Mouse (Mus musculus) urinary bladder, postnatal 10 days (tissue): ENCODE measurements around the gene Otog.

Source experiments
- DNase-seq: peaks from one replicate; pipeline ENCODE4 v3.0.0; 2022; ENCODE audit warnings: low spot score

The Otog gene

GRCm38 (mm10) chr7:46283681-46284080 lies 42.9 kb downstream of the Otog start:
- no peak for DNase-seq

GRCm38 (mm10) chr7:46285161-46285839 lies 44.5 kb downstream of the Otog start:
- no peak for DNase-seq

- no peak for DNase-seq
These were observed 45.6 kb downstream of the Otog start for GRCm38 (mm10) chr7:46286391-46286790.

GRCm38 (mm10) chr7:46287051-46287450 lies 46.3 kb downstream of the Otog start:
- DNase-seq, result no peak

- DNase-seq, result no peak
These were observed 55.5 kb downstream of the Otog start for GRCm38 (mm10) chr7:46296330-46296729.

GRCm38 (mm10) chr7:46301031-46301632 lies 60.3 kb downstream of the Otog start:
- DNase-seq, result no peak

GRCm38 (mm10) chr7:46313486-46313885 lies 72.7 kb downstream of the Otog start:
- no peak for DNase-seq

- DNase-seq, result no peak
These were observed 73.6 kb downstream of the Otog start for GRCm38 (mm10) chr7:46314220-46315009.

GRCm38 (mm10) chr7:46315692-46316091 lies 74.9 kb downstream of the Otog start:
- DNase-seq, result no peak

GRCm38 (mm10) chr7:46316948-46317347 lies 76.2 kb downstream of the Otog start:
- DNase-seq, result no peak

GRCm38 (mm10) chr7:46321242-46321641 lies 80.5 kb downstream of the Otog start:
- DNase-seq, result no peak

- no peak for DNase-seq
These were observed 87.1 kb downstream of the Otog start for GRCm38 (mm10) chr7:46327896-46328295.

- DNase-seq, result no peak
These were observed 96.6 kb downstream of the Otog start for GRCm38 (mm10) chr7:46337397-46337796.

- DNase-seq, result no peak
These were observed 99.0 kb downstream of the Otog start for GRCm38 (mm10) chr7:46339818-46340217.

- no peak for DNase-seq
These were observed 99.5 kb downstream of the Otog start for GRCm38 (mm10) chr7:46340295-46340694.

- no peak for DNase-seq
These were observed 100.7 kb downstream of the Otog start for GRCm38 (mm10) chr7:46341471-46341870.

- no peak for DNase-seq
These were observed 106.9 kb downstream of the Otog start for GRCm38 (mm10) chr7:46347692-46348091.

- DNase-seq, result no peak
These were observed 108.0 kb downstream of the Otog start for GRCm38 (mm10) chr7:46348813-46349212.

GRCm38 (mm10) chr7:46350119-46350702 lies 109.4 kb downstream of the Otog start:
- DNase-seq, result no peak

GRCm38 (mm10) chr7:46352748-46353147 lies 112.0 kb downstream of the Otog start:
- DNase-seq, result no peak

- DNase-seq, result no peak
These were observed 112.4 kb downstream of the Otog start for GRCm38 (mm10) chr7:46353216-46353615.

- DNase-seq, result no peak
These were observed 113.1 kb downstream of the Otog start for GRCm38 (mm10) chr7:46353875-46354274.
